Mouse (Mus musculus) midbrain, embryonic 16.5 days (tissue): Measurements from ENCODE around the gene Gatd1. TPM values are rescaled to one million over a fixed set of nuclear protein-coding genes. Genes with fewer than 3 reads are reported as not detected.

Experiments used
- ATAC-seq: fragments of 200-750 bp; cut with Nextera tagmentation; 2 replicates; pipeline ENCODE4 v1.8.0; 2017; ENCODE audit warnings: moderate TSS enrichment
- H3K27ac ChIP-seq: fragments of 300-500 bp; sonication (generic); 2 replicates; pipeline ENCODE4 v1.5.1; 2014; ENCODE audit warnings: mild to moderate bottlenecking, low read length, mixed read lengths
- H3K27me3 ChIP-seq: fragments of 300-500 bp; sonication (generic); 2 replicates; pipeline ENCODE4 v1.6.1; 2014; ENCODE audit warnings: low read depth, low read length, mixed read lengths; ENCODE audit not compliant: control insufficient read depth, insufficient read depth
- H3K36me3 ChIP-seq: fragments of 300-500 bp; sonication (generic); 2 replicates; pipeline ENCODE4 v1.6.1; 2014; ENCODE audit warnings: mild to moderate bottlenecking, low read length, moderate library complexity, mixed read lengths; ENCODE audit not compliant: control insufficient read depth, insufficient read depth
- H3K4me1 ChIP-seq: fragments of 300-500 bp; sonication (generic); 2 replicates; pipeline ENCODE4 v1.6.1; 2014; ENCODE audit warnings: mild to moderate bottlenecking, low read length, mixed read lengths; ENCODE audit not compliant: control insufficient read depth, insufficient read depth
- H3K4me2 ChIP-seq: fragments of 300-500 bp; sonication (generic); 2 replicates; pipeline ENCODE4 v1.6.1; 2014; ENCODE audit warnings: mild to moderate bottlenecking, low read length, mixed read lengths
- H3K4me3 ChIP-seq: fragments of 300-500 bp; sonication (generic); 2 replicates; pipeline ENCODE4 v1.5.1; 2014; ENCODE audit warnings: low read depth, mild to moderate bottlenecking, low read length, moderate library complexity, mixed read lengths
- H3K9ac ChIP-seq: fragments of 300-500 bp; sonication (generic); 2 replicates; pipeline ENCODE4 v1.6.1; 2014; ENCODE audit warnings: low read depth, low read length, mixed read lengths
- H3K9me3 ChIP-seq: fragments of 300-500 bp; sonication (generic); replicated peaks from 2 replicates; pipeline ENCODE4 v1.6.1; 2014; ENCODE audit warnings: mild to moderate bottlenecking, low read length, mixed read lengths; ENCODE audit not compliant: control insufficient read depth, poor library complexity, severe bottlenecking
- WGBS: fragments of 180-500 bp; shearing (Covaris S2); extraction: QIAGEN DNeasy Blood & Tissue Kit; methylation state at CpG from one replicate; pipeline ENCODE4 v1.1.7; 2014; 5-methylcytosine and 5-hydroxymethylcytosine counted together
- polyA plus RNA-seq: library from polyadenylated mRNA; unstranded; fragments of >200 nt; fragmentation: Nextera tagmentation; extraction: Ambion mirVana; gene quantifications from 2 replicates; pipeline ENCODE4 v1.2.1, GENCODE M21; 2015

Gene Gatd1
- polyA plus RNA-seq, 1 experiment from 2014 or later = 54.9 TPM

DNA sequence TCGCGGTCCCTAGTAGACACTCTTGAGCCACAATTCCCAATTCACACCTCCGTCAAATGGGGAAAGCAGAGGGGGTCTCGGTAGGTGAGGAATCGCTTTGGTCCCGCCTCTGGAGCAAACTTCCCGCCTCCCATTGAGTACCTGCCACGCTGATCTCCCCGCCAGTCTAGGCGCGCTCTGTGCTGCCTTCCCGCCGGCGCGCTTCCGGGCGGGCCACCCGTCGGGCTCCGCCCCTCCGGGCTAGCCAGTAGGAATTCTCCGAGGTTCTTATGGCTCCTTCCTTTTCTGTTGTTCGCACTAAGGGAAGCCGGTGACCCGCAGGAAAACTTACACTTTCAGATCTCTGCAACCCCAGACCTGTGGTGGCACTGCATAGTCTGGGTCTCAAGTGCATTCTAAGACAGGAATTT, 29.9 kb upstream of the Gatd1 start, which contains the start of gene Pidd1:
Pidd1 (minus strand) TSS at position 198 of the 410 bp plus-strand sequence.
- Histone ChIP-seq H3K9me3 (no peaks in the 10 kb centered on the region), H3K27ac (no peak within 1 kb of the TSS), H3K36me3 (no peaks in the 10 kb centered on the region; the same call in 1 of the 2 replicates), H3K4me3 (peak within 1 kb of the TSS; percentile 32), H3K4me2 (peak within 1 kb of the TSS; percentile 50), H3K4me1 (peaks cover 7% of the 10 kb centered on the region), H3K9ac (peak within 1 kb of the TSS; percentile 50), H3K27me3 (no peaks in the 10 kb centered on the region)
- no peak for ATAC-seq
- under 1% methylated on average over 25 of the region's 25 CpGs for WGBS

DNA sequence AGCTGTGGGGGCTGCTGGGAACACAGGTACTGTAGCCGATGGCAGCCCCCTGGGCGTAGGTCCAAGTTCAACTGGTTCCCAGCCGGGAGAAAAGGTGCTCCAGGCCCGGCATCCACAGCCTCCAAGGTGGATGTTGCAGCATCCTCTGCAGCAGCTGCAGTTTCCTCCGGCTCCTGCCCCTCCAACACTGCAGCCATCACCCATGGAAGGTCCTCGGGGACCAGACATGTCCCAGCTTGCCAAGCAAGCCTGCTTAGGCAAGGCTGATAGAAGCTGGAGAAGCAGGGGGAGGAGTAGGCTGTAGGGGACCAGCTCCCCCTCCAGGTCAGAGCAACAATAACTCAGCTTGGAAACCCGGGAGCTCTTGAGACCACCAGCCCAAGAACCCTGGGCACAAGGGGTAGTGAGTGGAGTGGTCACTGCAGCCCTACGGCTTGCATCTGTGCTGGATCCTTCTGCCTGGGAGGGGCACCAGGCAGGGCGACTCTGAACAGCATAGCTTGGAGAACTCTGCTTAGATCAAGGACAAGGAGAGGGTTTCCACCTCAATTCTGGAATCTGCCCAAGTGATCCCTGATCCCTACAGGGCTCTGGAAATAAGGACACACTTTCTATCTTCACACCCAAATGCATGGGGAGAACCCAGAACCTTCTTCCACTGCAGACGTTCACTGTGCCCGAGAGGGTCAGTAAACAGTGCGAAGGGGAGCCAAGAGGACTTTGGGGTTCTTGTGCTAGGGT, 29.3 kb upstream of the Gatd1 start:
- peak overlapping the region; percentile 50 for H3K4me2 ChIP-seq
- no peak overlapping the region for H3K27ac ChIP-seq
- no peaks in the 10 kb centered on the region for H3K27me3 ChIP-seq
- peaks cover 2% of the 10 kb centered on the region for H3K4me1 ChIP-seq
- H3K9me3 ChIP-seq = no peaks in the 10 kb centered on the region
- peak overlapping the region; percentile 32 for H3K4me3 ChIP-seq
- no peaks in the 10 kb centered on the region for H3K36me3 ChIP-seq
- H3K9ac ChIP-seq = peak overlapping the region; percentile 50
- 30% methylated on average over 12 of the region's 12 CpGs for WGBS
- no peak for ATAC-seq

DNA sequence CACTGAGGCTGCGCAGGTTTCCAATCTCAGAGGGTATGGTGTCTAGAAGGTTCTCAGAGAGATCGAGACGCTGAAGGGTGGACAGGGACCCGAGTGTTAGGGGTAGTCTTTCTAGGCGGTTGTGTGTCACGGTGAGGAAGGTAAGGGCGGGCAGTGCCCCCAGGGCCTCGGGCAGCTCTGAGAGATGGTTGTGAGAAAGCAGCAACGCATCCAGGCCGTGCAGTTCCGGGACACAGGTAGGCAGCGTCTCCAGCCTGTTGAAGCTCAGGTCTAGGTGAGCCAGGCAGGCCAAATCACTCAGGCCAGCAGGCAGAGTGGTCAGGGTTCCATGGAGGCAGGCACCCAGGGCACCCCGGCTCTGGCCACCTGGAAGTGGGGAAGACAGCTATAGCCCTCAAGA, 28.3 kb upstream of the Gatd1 start:
- no peak for ATAC-seq
- no peak overlapping the region for H3K4me3 ChIP-seq
- no peak overlapping the region for H3K27ac ChIP-seq
- H3K27me3 ChIP-seq = no peaks in the 10 kb centered on the region
- H3K9me3 ChIP-seq = no peaks in the 10 kb centered on the region
- no peak overlapping the region for H3K9ac ChIP-seq
- H3K36me3 ChIP-seq = no peaks in the 10 kb centered on the region
- peaks cover 2% of the 10 kb centered on the region; the same call in 1 of the 2 replicates for H3K4me1 ChIP-seq
- WGBS = 95% methylated on average over 13 of the region's 13 CpGs
- 0 out of 2 replicates have a peak overlapping the region, but pooled peaks have one; percentile 6 for H3K4me2 ChIP-seq

DNA sequence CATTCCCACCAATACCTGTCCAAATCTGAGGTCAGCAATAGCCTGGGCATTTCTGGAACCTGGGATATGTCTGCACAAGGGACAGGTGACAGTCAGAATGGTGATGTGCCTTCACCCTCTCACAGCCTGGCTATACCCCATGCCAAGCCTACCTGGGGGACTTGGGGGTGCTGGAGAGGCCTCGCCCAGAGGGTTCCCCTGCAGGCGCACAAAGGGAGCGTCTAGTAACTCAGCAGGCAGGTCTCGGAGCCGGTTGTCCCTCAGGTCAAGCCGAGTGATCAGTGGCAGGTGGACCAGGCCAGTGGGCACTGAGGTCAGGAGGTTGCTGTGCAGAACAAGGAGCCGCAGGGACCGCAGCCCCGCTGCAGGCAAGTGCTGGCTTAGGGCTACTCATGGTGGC, 27.5 kb upstream of the Gatd1 start:
- H3K36me3 ChIP-seq = no peaks in the 10 kb centered on the region
- no peak for ATAC-seq
- no peak overlapping the region for H3K27ac ChIP-seq
- WGBS = 92% methylated on average over 9 of the region's 9 CpGs
- H3K9me3 ChIP-seq = no peaks in the 10 kb centered on the region
- H3K4me3 ChIP-seq = no peak overlapping the region
- H3K4me2 ChIP-seq = no peak overlapping the region
- peaks cover 6% of the 10 kb centered on the region for H3K4me1 ChIP-seq
- H3K9ac ChIP-seq = no peak overlapping the region
- no peaks in the 10 kb centered on the region for H3K27me3 ChIP-seq

DNA sequence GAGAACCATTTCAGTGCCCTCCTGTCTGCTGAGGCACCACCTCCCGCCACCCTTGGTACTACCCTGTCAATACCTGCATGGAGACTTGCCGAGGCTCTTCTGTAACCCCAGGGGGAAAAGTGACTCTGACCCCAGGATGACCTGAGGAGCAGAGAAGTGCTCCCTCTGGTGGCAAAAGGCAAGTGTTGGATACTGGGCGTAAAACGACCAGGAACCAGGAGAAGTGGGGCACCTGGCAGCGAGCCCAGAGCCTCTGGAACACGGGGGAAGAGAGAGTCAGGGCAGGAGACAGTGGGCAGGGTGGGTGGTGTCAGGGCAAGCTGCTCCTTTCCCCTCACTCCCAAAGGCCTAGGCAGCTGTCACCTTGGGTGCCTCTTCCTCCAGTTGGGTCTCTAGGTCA, 26.7 kb upstream of the Gatd1 start:
- ATAC-seq = no peak
- H3K4me1 ChIP-seq = peaks cover 15% of the 10 kb centered on the region

DNA sequence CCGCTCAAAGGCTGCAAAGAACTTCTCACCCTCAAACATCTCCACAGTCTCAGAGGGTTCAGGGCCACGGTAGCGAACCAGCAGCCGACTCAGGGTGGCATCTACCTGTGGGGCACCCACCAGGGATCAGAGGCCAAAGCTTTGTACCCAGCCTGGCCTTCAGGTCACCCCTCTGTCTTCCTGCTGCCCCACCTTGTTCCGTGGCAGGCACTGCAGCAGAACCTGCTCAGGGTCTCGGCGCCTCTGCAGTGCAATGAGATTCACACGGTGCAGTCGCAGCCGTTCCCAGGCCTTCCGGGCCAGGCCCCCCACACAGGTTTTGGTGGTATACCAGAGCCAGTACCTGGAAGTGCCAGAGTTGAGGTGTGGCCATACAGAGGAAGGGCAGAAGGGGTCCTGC, 25.9 kb upstream of the Gatd1 start:
- Histone ChIP-seq H3K9ac (no peak overlapping the region), H3K4me3 (no peak overlapping the region), H3K27ac (no peak overlapping the region), H3K4me2 (no peak overlapping the region), H3K4me1 (peaks cover 21% of the 10 kb centered on the region), H3K9me3 (no peaks in the 10 kb centered on the region), H3K36me3 (no peaks in the 10 kb centered on the region), H3K27me3 (no peaks in the 10 kb centered on the region)
- WGBS = 95% methylated on average over 11 of the region's 11 CpGs
- no peak for ATAC-seq

More for the DNA sequence above, 26.7 kb upstream of the Gatd1 start:
- no peaks in the 10 kb centered on the region for H3K9me3 ChIP-seq
- H3K27ac ChIP-seq = no peak overlapping the region
- H3K36me3 ChIP-seq = no peaks in the 10 kb centered on the region
- no peak overlapping the region for H3K9ac ChIP-seq
- H3K4me3 ChIP-seq = no peak overlapping the region
- no peak overlapping the region for H3K4me2 ChIP-seq
- no peaks in the 10 kb centered on the region for H3K27me3 ChIP-seq
- WGBS = 27% methylated on average over 6 of the region's 6 CpGs

DNA sequence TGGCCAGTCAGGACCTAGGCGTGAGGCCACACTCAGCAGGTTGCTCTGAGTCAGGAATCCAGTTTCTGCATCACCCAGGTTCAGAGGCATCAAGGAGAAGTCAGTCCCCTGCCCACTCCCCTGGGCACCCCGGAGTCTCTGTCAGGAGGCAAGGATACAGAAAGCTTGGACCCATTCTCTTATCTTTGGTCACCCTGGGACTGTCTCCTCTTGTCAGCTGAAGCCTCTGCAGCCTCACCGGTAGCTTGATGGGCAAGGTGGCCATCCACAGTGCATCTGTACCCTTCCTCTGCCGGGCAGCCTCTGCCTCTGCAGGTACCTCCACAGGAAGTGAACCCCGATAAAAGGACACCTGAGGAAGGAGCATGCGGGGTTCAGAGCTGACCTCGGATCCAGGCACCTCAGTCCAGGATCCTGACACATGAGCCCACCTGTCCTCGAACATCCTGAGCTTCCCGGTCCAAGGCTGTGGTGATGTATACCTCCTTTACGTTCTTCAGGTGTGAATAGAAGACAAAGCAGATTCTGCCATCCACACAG, 25.3 kb upstream of the Gatd1 start:
- ATAC-seq = no peak
- peaks cover 24% of the 10 kb centered on the region for H3K4me1 ChIP-seq
- no peak overlapping the region for H3K9ac ChIP-seq
- WGBS = 96% methylated on average over 10 of the region's 10 CpGs
- H3K4me2 ChIP-seq = no peak overlapping the region
- H3K27ac ChIP-seq = no peak overlapping the region
- no peaks in the 10 kb centered on the region for H3K9me3 ChIP-seq
- H3K27me3 ChIP-seq = no peaks in the 10 kb centered on the region
- H3K36me3 ChIP-seq = no peaks in the 10 kb centered on the region
- no peak overlapping the region for H3K4me3 ChIP-seq

DNA sequence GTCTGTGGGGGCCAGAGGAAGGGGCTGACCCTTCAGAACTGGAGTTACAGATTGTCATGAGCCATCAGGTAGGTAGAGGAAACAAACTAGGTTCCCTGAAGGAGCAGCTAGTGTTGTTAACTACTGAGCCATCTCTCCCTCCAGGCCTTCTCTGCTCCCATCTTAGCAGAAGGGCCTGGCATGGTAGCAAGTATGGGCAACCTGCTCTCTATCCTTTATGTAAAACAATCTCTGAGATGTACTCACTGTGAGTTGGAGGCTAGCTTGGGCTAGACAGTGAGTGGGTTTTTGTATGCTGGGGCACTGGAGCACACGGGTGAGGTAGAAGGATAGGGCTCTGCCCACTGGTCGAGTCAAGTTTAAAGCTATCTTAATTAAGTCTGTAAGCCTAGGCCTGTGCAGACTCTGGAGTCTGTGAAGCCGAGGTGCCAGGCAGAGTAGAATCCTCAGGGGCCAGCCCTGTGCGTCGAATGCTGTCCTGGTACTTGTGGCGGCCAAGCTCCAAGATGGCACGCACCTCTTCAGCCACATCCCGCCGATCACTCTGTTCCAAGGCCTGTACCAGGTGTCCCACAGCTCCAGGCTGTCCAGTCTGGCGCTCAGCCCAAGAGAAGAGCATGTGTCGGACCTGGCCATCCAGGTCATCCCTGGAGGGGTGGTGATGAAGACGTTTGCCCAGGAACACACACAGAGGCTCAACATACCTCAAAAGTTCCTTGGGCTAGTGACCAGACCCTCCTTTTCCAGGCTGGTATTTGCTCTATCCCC, 24.4 kb upstream of the Gatd1 start:
- H3K4me3 ChIP-seq = peak overlapping the region; percentile 59; the same call in 1 of the 2 replicates
- ATAC-seq = no peak
- no peaks in the 10 kb centered on the region for H3K9me3 ChIP-seq
- H3K9ac ChIP-seq = peak overlapping the region; percentile 89
- H3K27ac ChIP-seq = peak overlapping the region; percentile 84
- H3K4me1 ChIP-seq = peaks cover 32% of the 10 kb centered on the region
- H3K36me3 ChIP-seq = 0 out of 2 replicates have a peak, but pooled peaks cover 4% of the 10 kb centered on the region
- H3K4me2 ChIP-seq = peak overlapping the region; percentile 69
- H3K27me3 ChIP-seq = no peaks in the 10 kb centered on the region
- WGBS = 86% methylated on average over 12 of the region's 12 CpGs
